Mouse (Mus musculus): ENCODE results near the gene Vmn1r163.
"Not testable (repeated sequence)": the region's sequence is repeated elsewhere in the genome, so short reads cannot be mapped to it uniquely, and the experiment has no call there.

Gene Vmn1r163

DNA sequence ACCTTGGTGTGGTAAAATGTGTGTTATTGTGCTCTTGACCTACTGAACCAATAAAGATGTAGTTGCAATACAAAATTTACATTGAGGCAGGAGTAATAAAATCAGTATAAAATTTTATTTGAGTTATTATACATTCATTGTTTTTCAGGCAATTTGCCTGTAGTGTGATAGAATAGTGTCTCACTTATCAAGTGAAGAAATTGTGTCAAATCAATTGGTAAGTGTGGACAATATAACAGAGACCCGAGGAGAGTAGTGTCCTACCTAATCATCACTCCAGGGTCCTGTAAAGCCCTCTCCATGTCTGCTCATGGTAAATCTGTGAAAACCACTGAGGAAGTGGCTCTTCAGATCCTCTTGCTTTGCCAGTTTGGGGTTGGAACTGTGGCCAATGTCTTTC is at the start of gene Vmn1r163:
TSS of gene Vmn1r163 (plus strand) at position 301 of the 400 bp plus-strand sequence.
- not testable (repeated sequence) for DNase-seq

GRCm38 (mm10) chr7:23019823-23020222 is 35.5 kb upstream of the Vmn1r163 start, which contains the start of gene Gm4216:
Gene Gm4216, minus strand, starts transcription at chr7:23019923.
- not testable (repeated sequence) for DNase-seq

DNA sequence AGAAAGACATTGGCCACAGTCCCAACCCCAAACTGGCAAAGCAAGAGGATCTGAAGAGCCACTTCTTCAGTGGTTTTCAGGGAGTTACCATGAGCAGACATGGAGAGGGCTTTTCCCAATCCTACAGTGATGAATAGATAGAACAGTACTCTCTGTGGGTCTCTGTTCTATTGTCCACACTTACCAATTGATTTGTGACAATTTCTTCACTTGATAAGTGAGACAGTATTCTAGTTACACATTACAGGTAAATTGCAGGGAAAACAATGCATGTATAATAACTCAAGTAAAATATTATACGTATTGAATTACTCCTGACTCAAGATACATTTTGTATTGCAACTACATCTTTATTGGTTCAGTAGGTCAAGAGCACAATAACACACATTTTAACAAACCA is 12.0 kb downstream of the Vmn1r163 start, which contains the start of gene Gm8720:
TSS of gene Gm8720 (minus strand) at position 101 of the 400 bp plus-strand sequence.
- DNase-seq = not testable (repeated sequence)
